Mouse (Mus musculus) G1E-ER4 (cell line): ENCODE measurements around the gene Mthfs. TPM values are rescaled to one million over a fixed set of nuclear protein-coding genes. Genes with fewer than 3 reads are reported as not detected.
"Not testable (repeated sequence)": the region's sequence is repeated elsewhere in the genome, so short reads cannot be mapped to it uniquely, and the experiment has no call there.

Experiments used
- GATA1 ChIP-seq: IDR thresholded peaks from one replicate; pipeline ENCODE4 v1.8.0; 2012; ENCODE audit warnings: low read length, inconsistent platforms
- polyA plus RNA-seq: library from polyadenylated mRNA; stranded (reverse); fragments of >175 nt; gene quantifications from 2 replicates; pipeline ENCODE4 v1.2.3, GENCODE M21; 2012

The Mthfs gene
- 1.9 and 3.7 TPM in 2 replicates for polyA plus RNA-seq

DNA sequence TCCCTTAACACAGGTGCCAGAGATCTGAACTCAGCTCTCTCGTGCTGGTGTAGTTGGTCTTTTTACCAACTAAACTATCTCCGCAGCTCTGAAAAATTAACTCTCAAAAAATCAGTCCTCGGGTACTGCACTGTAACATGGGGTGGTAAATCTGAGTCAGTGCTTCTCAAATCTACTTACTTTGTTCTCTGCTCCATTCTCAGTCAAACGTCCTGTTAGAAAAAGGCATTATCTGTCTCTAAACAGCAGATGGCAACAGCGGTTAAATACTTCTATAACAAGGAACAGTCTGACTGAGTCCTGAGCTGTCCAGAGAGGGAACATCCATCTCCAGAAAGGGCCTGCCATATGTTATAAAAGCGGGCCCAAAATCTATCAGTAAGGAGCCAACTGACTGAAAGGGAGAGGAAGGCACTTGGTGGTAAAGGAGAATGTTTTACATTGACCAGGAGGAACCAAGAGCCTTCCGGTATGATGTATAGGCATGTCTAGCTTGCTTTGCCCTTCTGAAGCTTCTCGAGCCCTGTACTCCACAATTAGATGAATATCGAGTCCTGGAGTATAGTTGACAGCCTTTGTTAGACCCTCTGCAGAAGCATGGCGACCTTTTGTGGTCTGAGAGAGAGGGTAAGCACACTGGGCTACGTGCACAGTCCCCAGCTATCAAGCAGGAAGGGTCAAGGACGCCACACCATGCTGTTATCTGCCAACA, at the start of gene Mthfs:
Gene Mthfs, plus strand, starts transcription at position 324 of the 712 bp plus-strand sequence.
- TF ChIP-seq GATA1 = not testable (repeated sequence)

DNA sequence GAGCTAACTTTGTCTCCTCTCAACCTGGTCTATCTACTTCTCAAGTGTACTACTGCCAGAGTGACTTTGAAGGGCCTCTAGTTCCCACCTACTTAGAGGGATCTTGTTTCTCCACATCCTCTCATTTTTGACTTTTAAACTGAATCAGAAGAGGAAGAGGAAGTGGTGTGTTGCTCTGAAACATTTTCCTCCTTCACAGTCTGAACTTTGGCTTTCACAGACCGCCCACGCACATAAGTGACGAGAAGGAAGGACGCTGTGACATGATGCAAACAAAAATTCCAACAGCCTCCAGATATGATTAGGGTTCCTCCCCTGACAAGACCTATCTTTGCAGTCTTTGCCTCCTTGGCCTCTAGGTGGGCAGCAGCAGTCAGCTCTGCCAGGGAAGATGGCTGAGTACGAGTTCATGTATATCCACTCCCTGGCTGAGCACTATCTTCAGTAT, 11.5 kb upstream of the Mthfs start, which contains the start of the genes Bcl2a1b and Gm29094:
Gene Bcl2a1b, plus strand, starts transcription at position 241 of the 448 bp plus-strand sequence.
Gene Gm29094, plus strand, starts transcription at position 411 of the 448 bp plus-strand sequence.
- not testable (repeated sequence) for TF ChIP-seq GATA1

DNA sequence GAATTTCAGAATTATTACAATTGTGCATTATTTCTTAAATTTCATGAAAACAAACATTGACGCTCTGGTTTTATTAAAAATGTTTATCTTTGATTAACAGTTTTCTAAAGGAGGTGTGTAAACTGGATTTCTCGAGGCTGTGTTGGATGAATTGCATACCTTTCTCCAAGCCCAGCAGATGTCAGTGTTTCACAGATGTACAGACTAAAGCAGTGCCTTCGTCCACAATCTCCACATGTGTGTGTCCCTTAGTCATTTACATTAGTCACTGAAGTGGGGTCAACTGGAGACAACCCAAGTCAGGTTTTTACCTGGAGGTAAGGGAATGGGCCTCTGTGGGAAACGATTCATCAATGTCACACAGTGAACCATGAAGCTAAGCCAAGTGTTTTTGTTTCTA, 15.6 kb downstream of the Mthfs start:
- TF ChIP-seq GATA1 = no peak

DNA sequence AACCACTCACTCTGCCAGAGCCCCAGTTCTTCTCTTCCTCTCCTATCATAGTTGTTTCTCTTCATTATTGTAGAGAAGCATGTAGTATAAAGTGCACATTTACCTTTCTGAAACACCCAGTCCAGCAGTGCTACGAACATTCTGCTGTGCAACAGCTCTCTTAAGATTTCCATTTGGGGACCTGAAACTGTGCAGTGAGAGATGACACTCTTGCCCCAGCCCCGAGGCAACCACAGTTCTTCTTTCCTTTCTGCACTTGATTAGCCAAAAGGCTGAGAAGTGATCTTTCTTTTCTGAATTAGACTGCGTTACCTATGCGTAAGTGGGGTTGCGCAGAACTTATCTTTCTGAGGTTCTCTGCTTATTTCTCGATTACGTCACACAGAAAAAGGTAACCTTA, 17.6 kb downstream of the Mthfs start:
- TF ChIP-seq GATA1 = no peak

DNA sequence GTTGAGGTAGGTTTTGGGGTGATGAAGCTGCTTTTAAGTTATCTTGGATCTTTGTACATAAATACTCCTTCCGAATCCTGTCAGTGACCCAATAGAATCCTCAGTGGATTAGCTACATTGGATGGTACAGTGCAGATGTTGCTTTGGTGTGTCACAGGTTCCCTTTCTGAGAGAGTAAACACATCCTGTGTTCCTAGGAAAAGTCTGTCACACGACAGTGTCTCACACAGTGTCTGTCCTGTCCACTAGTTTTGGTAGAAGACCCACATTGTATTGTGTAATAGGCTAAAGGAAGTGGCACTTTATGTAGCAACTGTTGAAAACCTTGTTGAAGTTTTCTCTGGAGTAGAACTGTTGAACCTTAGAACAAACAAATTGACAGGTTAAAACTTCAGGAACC, 42.9 kb downstream of the Mthfs start:
- TF ChIP-seq GATA1 = no peak

DNA sequence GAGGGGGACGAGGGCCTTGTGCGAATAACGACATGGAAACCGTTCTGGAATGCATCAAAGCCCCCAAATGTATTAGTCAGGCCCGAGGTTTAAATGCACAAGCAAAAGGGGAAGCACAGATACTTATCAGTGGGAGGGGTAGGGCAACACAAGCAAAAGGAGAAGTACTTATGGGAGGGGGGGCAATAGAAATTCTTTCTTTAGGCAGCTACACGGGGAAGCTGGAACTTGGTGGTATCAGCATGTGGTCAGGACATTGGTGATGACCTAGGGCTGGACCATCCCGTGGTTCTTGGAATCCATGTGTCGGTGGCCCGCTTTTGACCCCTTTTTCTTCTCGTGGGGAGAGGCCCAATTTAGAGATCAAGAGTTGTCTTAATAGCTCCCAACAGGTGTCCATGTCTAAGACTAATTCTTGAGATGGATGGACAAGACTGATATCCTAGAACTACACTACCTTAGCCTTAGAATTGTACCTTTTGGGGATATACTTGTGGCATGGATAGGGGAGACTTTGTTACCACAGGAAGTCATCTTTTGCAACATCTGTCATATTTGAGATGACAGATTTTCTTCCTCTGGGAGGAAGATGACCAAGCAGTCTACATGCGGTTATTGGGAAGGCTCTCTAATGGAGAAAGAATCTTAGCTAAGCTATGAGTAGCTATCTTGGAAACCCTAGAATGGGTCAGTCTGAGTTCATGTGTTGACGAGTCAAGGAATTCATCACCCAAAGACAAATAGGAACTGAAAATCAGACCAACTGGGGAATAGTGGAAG, 46.3 kb downstream of the Mthfs start:
- no peak for TF ChIP-seq GATA1

DNA sequence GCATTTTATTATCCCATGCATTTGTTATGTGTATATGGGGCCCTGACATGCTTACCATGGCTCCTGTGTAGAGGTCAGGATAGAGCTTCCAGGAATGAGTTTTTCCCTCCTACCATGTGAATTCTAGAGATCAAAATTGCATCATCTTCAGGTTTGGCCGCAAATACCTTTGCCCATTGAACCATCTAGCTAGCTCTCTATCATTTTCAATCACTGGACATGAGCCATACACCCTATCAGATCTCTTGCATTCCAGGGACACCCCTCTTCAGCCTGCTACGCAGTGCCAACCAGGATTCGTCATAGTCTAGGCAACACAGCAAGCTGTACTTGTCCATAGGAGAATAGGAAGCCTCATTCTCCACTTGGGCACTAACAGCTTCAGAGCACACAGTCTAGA, 53.5 kb downstream of the Mthfs start:
- no peak for TF ChIP-seq GATA1

DNA sequence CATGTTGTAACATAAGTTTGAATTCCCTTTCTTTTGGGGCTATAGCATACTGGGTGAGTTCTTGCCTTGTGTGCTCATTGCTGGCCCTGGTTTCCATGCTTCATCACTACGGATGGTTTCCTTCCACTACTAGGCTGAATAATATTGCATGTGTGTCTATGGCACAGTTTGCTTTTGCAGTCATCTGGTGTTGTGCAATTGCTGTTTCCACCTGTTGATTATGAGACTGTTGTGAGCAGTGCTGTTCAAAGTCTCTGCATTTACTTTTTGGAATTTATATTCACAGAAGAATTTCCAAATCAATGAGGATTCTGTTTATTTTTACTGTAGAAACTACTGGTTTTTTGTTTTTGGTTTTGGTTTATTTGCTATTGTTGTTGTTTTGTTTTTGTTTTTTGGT, 54.1 kb downstream of the Mthfs start:
- no peak for TF ChIP-seq GATA1

DNA sequence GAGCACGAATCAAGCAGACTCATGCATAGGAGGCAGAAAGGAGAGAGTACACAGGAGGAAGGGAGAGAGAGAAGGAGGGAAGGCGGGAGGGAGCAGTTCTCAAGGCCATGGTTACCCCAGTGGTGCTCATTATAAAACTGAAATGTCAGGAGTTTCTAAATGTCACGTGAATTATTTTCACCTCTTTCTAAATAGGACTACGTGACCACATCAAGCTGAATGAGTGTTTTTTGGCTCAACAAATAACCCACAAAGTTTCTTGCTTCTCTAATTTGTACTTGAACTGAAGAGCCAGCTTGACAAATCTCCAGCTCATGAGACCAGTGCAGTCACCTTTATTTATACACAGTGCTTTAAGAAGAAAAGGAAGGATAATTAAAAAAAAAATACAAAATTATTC, 56.6 kb downstream of the Mthfs start:
- TF ChIP-seq GATA1 = no peak

DNA sequence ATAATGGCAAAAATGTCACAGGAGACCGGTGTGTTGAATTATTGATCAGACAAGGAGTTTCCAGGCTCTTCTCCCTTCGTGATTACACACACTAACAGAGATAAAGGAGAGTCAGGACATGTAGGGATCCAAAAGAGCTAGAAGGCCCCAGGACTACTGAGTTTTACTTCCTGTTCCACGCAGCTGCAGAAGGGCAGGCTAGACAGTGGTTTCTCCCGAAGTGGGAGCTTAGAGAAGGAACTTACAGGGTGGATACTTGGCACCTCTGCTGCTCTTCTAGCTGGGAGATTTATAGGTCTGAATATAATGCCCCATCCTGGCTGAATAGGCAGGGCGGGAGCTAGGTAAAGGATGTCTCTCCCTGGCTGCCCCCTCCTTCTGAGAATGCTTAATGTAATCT, 57.1 kb downstream of the Mthfs start:
- no peak for TF ChIP-seq GATA1

DNA sequence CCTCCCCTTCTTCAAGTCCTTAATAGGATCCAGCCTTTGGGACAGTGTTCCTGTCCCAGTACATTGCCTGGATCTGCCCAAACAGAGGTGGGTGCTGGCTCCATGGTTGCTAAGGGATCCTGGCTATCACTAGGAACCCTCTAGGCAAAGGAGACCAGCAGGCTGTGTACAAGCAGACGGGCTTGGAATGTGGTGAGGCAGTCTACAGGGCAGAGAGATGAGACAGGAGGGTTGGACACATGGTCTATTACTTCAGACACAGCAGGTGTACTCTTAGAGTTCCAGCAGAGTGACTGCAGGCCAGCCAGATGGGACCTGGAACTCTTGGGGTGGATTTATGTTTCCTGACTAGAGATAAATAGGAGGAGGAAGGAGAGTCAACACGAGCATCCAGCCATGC, 59.9 kb downstream of the Mthfs start:
- no peak for TF ChIP-seq GATA1

DNA sequence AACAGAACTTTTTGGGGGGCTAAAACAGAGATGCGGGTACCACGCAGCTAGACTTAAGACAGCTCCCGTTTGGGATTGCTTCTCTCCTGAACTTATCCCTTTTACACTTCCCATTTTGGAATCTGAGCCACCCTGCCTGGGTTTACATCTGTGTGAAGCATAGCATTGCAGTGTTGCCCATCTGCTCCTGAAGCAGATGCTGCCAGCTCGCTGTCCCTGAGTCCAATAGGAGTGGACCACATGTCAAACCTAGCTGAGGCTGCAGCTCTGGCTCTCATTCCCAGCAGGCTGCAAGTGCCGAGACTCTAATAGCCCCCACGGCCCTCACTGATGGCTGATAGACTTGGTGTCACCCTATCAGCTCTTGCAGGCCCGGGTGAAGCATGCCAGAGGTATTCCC, 63.3 kb downstream of the Mthfs start:
- no peak for TF ChIP-seq GATA1

DNA sequence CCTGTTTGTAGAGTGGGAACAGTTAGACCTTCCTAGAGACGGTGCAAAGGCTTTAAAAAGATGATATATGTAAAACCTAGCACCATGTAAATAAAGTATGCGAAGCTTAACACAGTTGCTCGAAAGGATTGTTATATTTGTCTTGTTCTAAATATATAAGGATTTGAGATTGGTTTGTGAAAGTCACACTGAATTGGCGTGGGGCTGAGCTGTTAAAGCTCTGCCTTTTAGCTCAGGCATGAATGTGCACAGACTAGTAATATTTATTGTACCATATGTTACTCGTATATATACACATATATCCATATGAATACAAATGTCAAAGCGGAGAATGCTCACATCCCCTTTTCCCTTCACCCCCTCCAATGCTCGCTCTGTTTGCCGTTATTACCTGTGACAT, 67.7 kb downstream of the Mthfs start:
- TF ChIP-seq GATA1 = no peak

DNA sequence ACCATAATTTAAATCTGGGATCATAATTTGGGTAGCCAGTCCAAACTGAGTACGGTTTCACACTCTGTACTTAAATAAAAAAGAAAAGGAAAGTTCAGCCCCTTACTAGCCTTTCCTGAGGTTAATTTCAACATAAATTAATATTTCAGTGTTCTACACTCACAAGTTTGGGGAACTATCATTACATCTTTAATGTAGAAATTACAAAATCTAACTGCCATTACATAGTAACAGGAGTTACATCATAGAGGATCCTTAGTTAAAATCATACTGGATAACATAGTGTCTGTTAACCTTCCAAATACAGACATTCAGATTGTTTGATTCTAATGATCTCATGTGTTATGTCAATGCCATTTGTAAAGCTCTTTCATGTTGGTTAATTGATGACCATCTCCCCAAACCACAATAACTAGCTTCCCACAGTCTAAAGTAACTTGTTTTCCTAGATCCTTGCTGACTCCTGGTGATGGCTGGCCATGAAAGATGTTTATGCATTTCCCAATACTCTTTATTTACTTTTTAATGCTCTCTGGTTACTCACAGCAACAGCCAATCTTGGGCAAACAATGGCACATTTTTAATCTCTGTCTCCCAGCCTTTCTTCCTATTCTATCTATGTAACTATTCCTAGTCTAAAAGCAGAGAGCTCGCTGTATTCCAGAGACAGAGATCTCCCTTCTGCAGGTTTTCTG, 72.0 kb downstream of the Mthfs start:
- TF ChIP-seq GATA1 = no peak

DNA sequence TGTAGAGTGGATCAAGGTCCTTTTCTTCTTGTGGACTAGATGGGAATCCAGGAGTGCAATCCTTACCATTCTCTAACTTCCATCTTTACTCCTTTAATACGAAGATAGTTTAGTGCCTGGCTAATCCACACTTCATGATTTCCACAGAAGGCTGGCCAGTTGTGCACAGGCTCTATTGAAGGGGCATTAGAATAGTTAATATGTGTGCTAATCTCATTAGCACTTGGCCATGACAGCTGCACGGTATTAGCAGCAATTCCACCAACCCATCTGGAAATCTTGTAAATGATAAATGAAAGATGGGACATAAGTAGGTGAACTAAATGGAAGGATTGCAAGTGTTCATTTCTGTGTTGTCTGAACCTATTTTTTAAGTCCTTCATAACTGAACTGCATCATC, 77.6 kb downstream of the Mthfs start:
- no peak for TF ChIP-seq GATA1

DNA sequence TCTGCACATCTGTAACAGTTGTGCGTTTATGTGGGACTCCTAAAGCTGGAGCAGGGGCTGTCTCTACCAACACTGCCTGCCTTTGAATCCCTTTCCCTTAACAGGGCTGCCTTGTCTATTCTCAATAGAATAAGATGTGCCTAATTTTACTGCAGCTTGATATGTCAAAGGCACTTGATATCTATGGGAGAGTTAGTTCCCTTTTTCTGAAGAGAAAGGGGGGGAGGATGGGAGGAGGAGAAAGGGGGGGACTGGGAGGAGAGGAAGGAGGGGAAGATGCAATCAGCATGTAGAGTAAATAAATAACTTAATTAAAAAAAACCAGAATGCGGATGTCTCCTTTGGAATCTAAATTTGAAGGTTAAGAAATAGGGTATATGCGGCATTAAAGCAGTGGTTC, 82.9 kb downstream of the Mthfs start:
- TF ChIP-seq GATA1 = no peak
